Mouse (Mus musculus) frontal cortex, postnatal 10 days (tissue): Measurements from ENCODE around the gene Rora.
A peak's percentile ranks its signal among the peaks of the same experiment; 100 is the strongest.

Experiments
- DNase-seq, 2 experiments: peaks; one replicate each; pipeline ENCODE4 v3.0.0; 2022; ENCODE audit warnings: low spot score in 2 of 2, mixed read lengths in 1 of 2

The Rora gene

DNA sequence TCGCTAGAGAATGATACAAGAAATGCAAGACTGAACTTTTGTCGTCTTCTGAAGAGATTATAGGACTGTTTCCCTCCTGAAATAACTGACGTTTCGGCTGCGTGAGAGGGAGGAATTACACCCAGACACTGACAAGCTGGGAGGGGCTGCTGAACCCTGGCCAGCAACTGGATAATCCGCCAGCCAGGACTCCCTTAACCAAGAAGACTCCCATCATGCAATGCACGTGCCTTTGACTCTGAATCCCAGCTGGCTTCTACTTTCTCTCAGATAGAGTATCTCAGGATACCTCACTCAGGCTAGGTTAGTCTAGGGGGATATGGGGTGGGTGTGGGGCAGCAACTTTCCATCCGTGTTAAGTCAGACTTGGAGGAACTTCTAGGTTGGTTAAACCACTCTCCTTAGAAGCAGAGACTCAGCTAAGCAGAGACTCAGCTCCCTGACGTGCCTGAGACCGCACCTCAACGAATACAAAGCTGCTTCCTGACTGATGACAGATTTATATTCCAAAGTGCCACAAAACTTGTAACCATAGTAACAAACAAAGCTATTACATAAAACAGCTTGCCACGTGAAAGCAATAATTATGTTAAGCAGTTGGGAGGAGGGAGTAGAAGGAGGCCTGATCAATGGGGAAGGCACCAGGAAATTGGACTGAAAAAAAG lies 302.8 kb downstream of the Rora start:
- DNase-seq = no peak

DNA sequence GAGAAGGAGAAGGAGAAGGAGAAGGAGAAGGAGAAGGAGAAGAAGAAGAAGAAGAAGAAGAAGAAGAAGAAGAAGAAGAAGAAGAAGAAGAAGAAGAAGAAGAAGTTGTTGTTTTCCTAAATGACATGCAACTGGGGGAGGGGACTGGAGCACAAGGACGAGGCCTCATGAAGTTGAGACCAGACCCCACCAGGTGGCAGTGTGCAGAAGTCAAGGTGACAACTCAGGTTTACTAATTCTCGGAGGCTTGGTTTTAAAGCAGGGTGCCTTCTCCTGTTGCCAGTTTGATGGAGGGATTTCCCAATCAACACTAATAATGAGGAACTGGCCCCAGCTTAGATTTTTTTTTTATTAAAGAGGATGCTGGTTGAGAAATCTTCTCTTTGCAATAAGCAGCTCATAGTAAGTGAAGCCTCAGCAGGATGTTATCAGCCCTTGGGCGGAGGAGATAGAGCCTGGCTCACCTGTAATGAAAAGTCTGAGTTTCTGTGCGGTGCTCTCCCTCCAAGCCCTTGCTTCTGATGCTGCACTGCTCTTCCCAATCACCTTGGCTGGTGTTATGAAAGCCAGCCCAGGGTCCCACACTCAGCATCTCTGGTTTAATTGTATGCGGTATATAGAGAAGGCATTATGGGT lies 303.5 kb downstream of the Rora start:
- DNase-seq = peak; percentile 9 to 31

DNA sequence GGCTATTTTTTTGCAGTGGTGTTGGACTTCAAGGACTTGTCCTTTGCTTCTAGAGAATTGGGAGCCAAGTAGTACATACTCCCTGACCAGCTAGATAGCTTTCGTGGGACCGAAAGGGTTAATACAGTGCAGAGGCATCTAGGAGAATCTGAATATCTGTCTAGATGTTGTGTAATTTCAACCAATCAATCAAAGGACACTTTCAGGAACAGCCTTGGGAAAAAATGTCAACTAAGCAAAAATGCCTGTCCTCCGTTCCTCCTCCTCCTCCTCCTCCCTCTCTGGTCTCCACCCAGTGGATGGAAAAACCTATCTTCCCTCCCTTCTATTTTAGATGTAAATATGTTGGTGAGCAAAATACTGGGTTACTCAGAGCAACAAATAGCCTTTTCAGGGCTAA lies 304.2 kb downstream of the Rora start:
- DNase-seq = no peak

DNA sequence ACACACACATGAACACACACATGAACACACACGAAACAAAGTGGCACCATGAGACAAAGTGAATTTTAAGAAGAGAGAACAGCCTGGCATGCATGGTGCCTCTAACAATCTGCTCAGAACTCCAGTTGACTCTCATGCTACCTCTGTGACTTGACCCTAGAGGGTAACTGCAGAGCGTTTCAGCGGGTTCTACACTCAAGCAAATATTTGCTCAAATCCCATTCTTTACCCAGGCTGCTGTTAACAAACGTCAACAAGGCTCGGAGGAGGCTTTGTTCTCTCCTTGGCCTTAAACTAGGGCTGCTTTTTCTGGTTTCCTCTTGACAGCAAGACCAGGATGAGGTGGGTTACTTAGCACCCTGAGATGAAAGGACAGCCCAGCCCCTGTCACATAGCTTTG lies 305.3 kb downstream of the Rora start:
- DNase-seq = no peak

DNA sequence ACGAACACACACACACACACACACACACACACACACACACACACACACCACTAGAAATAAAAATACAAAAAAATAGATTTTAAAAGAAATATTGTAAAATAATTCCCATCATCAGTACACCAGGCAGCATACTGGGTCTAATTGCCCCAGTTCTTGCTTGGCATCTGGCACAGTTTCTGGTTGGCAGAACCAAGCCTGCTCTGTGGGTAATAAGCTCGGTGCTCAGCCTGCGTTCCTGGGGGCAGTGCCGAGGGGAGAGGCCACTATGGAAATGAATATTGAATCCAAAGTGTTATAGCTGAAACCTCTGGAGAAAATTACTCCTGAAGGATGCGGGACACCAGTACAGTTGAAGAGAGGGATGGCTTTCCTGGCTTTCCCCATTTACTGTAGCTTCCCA lies 310.3 kb downstream of the Rora start:
- DNase-seq = no peak

DNA sequence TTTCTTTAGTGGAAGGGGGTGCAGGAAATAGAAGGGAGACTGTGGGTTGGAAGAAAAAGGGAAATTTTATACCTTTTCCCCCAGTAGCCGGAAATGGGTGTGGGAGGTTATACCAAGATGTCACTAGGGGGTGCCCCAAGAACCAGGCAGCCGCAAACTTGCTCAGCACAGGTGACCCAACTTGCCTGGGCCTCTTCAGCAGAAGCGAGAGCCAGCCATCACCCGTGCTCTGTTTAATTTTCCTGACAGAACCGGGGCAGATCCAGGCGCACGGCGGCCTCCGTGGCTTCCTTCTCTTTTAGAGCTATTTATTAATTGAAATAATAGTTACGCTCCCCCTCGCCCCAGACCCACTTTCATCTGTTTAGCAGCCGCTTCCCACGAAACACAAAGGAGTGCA lies 313.0 kb downstream of the Rora start:
- no peak for DNase-seq

DNA sequence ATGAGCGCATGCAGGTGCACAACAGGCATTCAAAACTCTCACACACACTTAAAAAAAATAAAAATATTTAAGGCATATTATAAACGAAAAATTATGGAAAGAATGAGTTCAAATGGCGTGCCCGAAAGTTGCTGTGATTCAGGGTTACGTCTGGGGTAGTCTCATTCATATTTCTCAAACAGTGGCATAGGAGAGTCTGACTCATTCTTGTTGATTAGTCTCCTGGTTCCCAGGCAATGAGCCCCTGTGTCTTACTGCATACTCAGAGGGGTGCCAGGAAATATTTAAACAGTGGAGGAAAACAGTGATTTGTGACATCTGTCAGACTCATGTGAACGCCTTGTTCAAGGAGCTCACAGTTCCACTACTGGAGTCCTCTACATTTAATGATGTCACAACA lies 316.5 kb downstream of the Rora start:
- DNase-seq = no peak

DNA sequence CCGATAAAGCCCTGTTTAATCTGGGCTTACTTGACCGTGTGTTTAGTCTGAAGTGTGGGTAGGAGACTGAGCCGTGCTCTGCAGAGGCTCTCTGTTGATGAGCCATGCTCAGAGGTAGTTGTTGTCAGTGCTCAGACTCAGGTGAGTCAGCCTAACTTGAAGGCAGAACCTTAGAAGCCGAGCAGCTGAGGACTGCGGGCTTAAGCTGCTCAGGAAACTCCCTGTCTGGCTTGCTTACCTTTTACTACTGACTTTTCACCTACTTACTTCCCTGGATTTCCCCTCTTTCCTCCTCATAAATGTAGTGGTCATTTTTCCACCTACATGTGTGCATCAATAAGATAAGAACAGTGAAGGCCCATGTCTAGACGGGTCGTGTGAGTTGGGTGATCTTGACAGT lies 318.7 kb downstream of the Rora start:
- DNase-seq = no peak

DNA sequence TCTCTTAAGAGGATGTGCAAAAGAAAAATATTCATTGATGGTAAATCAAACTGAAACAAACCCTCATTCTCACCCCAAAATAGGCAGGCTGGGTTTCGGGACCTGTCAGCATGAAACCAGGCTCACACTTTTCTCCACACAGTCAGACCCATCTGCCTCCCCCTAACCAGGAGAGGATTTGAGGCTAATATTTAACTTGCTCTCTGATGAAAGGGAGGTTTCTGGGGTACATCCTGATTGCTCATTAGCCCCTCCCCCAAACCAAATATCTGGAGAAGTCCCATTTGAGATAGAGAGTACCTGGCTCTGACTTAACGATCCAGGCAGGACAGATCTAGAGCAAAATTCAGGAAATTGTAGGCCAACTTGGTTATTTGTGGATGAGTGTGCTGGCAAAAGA lies 320.9 kb downstream of the Rora start:
- DNase-seq = no peak

DNA sequence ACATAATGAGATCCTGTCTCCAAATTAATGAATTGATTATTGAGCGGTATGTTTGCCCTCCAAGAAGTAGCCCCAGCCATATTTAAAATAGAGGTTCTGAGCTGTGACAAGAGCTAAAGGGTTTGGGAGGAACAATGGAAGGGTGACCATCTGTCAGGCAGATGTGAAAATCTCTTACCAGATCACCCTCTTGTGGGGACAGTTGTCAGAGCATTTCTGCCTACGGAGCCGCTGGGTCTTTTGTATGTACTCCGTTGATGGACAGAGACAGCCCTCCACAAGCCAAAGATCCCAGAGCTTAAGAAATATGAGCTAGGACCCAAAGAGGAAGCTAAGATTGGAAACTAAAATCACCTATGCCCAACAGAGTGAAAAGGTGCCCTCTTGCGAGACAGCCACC lies 322.6 kb downstream of the Rora start:
- DNase-seq = no peak

DNA sequence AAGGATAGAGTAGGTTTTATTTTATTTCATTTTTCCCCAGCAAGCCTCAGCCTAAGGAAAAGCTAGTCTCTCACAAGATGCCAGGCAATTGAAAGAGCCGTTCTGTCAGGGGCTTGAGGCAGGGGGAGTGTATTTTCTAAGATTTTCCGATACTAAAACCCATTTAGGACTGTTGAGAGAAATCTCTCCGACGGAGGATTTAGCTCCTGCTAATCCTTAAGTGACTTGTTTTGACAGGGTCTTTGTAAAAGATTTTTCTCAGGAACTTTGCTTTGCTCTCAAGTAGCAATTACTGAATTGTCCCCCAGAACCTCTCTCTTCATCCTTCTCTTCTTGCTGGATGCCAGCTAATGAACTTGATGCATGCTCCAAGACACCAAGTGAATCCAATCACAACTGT lies 323.3 kb downstream of the Rora start:
- no peak for DNase-seq

DNA sequence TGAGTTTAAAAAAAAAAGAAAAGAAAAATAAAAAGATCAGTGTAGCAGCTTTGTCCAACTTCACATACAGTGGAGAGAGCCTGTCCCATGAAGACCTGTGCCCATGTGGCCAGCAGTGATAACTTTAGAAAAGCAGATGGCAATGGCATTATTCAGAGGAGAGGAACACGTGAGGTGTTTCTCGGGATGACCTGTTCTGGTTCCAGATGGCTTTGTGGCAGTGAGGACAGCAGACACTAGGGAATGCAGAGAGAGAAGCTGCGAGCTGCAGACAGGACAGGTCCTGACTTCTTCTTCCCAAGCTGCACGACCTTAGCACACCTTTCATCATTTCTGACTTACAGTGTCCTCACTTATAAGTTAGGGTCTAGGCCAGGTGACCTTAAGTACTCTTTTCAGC lies 325.1 kb downstream of the Rora start:
- DNase-seq = no peak

DNA sequence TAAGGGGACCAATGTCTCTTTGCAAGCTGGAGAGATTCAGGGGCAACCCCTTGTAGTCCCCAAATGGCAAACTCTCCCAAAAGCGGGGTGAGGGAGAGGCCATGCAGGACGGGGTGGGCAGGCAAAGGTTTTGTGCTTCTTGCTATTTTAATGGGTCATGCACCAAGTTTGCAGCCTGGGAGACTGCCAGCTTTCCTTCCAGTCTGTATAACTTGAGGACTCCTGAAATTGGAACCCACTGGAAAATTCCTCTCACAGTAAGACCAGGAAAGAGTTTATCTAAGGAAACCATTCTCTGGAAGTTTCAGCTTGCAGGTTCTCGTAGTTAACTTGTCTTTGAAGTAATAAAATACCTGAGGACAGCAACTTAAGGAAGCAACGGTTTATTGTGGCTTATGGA lies 326.5 kb downstream of the Rora start:
- no peak for DNase-seq

DNA sequence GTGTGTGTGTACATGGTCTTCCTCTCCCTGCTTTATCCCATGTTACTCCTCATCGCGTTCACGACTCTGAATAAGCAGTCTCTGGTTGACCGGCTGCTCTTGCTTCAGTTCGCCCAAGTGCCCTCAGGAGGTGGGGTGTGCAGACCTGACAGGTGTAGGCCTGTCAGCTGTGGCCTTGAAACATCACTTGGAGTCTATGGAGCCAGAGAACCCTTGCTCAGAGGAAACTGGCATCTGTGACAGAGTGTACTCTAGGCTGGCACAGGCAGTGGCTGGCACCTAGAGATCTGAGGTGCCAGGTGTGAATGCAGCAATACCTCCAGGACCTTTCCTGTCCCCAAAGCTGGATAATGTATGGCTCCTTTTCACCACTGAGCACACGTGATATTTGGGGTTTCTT lies 331.5 kb downstream of the Rora start:
- DNase-seq = no peak

DNA sequence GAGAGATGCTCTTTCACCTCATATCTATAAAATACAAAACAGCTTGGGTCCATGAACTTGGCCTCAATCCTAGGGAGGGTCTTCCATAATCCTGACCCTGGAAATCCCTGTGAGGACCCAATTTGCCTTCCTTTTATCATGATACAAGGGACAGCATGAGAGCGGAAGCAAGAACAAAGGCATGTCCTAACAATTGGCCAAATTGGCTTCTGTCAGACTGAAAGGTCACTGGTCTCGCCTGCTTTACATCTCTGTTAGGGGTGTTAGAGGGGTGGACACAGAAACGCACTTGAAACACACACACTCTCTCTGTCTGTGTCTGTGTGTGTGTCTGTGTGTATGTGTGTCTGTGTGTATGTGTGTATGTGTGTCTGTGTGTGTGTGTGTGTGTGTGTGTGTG lies 332.2 kb downstream of the Rora start:
- no peak for DNase-seq

DNA sequence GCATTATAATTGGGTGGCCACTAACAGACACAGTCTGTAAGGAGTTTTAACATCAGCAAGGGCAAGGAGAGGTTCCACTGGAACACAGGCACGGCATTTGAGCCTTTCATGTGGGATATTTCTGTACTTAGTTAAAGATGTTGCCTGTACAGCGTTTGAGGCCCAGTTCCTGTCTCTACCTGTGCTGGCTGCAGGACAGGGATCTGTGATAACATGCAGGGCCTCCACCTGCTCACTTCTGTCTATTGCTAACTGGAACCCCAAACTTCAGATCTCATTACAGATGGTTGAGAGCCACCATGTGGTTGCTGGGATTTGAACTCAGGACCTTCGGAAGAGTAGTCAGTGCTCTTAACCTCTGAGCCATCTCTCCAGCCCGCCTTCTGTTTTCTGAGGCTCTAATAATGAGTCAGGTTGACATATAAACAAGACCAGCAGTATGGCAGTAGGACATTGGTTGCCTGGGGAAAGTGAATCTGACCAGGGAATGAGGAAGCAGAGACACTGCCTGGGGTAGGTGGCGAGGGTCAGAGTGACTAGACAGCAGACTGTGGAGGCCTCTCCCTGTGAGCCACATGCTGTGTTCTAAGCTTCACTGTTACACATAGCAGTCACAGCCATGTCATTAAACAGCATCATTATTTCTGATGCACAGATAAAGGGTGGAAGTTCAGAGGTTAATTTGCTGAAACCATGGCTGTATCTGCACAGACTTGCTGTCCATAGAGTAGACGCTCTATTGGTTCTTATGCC lies 333.9 kb downstream of the Rora start:
- no peak for DNase-seq

DNA sequence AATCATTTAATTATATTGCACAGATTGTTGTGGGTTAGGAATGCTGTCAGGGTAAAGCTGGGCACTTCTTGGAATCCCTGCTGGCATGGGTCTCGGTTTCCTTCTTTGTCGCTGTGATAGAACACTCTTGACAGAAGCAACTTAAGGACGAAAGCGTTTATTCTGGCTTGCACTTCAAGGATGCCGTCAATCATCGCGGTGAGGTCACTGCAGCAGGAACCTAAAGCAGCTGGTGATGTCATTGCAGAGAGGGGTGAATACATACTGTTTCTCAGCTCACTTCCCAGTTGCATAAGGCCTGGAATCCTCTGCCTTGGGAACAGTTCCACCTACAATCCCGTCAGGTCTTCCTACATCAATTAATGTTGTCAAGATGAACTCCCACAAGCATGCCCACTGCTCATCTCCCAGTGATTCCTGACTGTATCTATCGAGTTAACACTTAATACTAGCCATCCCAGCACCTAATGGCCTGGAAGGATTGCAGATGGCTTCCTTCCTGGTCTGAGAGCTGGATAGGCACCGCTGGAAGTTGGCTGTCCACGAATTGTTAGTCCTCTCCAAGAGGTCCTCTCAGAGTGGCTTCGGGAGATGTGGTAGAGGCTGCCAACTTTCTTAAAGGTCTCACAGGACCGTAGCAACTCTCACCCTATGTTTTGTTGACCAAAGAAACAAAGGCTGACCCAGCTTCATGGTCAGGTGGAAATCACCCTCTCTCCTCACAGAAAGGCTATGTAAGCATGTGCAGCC lies 334.8 kb downstream of the Rora start:
- no peak for DNase-seq

DNA sequence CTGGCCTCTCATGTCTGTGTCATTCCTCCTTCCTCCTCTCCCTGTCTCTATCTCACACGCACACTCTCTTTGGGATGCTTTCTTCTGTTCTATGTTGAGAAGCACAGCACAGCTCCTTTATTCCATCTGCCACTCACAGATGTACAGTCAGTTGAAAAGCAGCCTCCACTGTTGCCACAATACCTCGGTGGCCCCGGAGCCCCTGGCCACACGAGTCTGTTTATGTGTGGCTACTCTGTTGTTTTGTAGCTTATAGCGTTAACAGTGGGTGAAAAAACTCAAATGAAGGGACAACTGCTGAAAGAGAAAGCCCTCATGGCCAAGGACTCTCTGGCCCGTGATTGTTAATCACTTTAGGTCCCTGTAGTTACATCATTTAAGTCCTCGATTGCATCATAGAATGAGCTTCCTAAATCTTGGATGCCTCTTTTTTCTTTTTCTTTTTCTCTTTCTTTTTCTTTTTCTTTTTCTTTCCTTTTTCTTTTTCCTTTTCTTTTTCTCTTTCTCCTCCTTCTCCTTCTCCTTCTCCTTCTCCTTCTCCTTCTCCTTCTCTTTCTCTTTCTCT lies 336.4 kb downstream of the Rora start:
- DNase-seq = no peak

DNA sequence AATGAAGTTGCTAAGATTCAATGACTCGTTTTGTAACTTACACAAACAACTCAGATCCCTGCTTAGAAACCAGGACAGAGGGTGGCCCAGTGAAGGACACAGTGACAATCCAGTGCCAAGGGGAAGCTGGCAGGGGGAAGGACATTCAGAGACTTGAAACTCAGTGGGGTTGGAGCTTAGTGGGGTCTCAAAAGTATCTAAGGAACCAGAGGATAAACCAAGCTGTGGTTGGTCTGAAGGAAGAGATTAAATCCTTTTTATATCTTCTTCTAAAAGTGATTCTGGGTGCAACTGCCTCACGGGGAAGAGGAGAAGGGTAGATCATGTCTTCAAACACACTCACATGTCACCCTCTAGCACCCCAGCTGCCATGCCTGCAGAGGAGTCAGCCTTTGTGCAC lies 340.3 kb downstream of the Rora start:
- no peak for DNase-seq

DNA sequence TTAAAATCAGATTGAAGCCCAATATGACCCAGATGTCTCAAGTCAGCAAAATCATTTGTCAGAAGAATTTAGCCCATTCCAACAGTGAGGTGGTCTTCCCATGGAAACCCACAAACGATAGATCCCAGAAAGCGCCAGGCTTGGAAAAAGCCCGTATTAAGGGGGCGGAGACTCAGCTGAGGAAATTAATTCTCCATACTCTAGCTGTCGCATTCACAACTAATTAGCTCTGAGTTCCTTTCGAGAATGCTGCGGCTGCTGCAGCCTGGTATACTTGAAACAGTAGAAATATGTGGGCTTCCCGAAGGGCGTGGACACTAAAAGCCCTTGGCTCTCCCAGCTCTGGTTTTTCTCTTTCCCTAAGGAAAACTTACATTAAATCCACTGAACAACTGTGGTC lies 345.4 kb downstream of the Rora start:
- DNase-seq = no peak

DNA sequence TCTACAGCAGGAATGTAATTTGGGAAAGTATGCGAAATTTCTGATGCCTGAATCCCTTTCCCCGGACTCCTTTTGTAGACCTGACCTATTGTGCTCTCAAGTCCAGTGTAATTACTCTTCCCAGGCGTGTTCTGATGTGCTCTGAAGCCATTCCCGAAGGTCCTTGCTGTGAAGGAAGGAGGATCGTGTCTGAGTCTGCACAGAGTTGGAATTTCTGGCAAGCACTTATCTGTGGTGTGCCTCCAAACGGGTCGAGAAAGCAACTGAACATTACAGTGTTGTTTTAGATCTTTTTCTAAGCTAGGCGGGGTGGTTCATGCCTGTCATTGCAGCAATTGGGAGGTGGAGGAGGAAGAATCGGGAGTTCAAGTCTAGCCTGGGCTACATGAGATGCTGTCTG lies 350.9 kb downstream of the Rora start:
- no peak for DNase-seq

DNA sequence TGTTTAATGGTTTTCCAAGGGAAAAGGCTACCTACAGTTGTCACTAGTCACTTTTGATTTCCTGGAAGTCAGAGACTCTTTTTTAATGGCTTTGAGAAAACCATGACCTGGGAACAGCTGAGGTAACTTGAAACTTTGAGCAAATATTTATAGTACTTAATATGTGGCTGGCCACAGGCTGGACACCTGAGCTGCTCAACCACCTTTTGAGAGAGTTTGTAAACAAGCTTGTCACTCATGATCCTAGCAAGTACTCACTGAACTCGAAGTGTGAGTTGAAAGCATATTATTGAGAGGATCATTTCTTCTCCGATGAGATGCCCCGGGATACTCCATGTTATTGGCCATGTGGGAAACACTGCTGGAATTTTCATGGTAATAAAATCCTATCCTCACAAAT lies 353.1 kb downstream of the Rora start:
- no peak for DNase-seq
